Mouse (Mus musculus) embryo, embryonic 11.5 days (tissue): ENCODE measurements around the gene Zfyve1.
A peak's percentile ranks its signal among the peaks of the same experiment; 100 is the strongest.

Experiments
- DNase-seq: peaks from one replicate; pipeline ENCODE4 v3.0.0-alpha.2; 2012; ENCODE audit warnings: low read depth, low spot score

The Zfyve1 gene

GRCm38 (mm10) chr12:83580283-83580682 is 16.7 kb downstream of the Zfyve1 start:
- DNase-seq, result no peak

GRCm38 (mm10) chr12:83578896-83579569 is 18.0 kb downstream of the Zfyve1 start:
- DNase-seq, result no peak

- no peak for DNase-seq
Measured at GRCm38 (mm10) chr12:83578356-83578755, 18.7 kb downstream of the Zfyve1 start.

GRCm38 (mm10) chr12:83577445-83577844 is 19.6 kb downstream of the Zfyve1 start:
- DNase-seq, result no peak

GRCm38 (mm10) chr12:83572717-83573116 is 24.3 kb downstream of the Zfyve1 start:
- DNase-seq, result no peak

GRCm38 (mm10) chr12:83569866-83570265 is 27.2 kb downstream of the Zfyve1 start:
- DNase-seq, result no peak

GRCm38 (mm10) chr12:83562589-83562988 is 34.4 kb downstream of the Zfyve1 start:
- DNase-seq, result no peak

GRCm38 (mm10) chr12:83560189-83560588 is 36.8 kb downstream of the Zfyve1 start:
- DNase-seq, result no peak

- no peak for DNase-seq
Measured at GRCm38 (mm10) chr12:83558496-83558895, 38.5 kb downstream of the Zfyve1 start.

- DNase-seq, result no peak
Measured at GRCm38 (mm10) chr12:83555605-83556004, 41.4 kb downstream of the Zfyve1 start.

GRCm38 (mm10) chr12:83553816-83554215 is 43.2 kb downstream of the Zfyve1 start:
- no peak for DNase-seq

- DNase-seq, result no peak
Measured at GRCm38 (mm10) chr12:83551305-83551704, 45.7 kb downstream of the Zfyve1 start.

- DNase-seq, result no peak
Measured at GRCm38 (mm10) chr12:83544791-83545190, 52.2 kb downstream of the Zfyve1 start.

GRCm38 (mm10) chr12:83543997-83544396 is 53.0 kb downstream of the Zfyve1 start:
- no peak for DNase-seq

GRCm38 (mm10) chr12:83536039-83536438 is 61.0 kb downstream of the Zfyve1 start:
- peak; percentile 20 for DNase-seq

- no peak for DNase-seq
Measured at GRCm38 (mm10) chr12:83535428-83535827, 61.6 kb downstream of the Zfyve1 start.

GRCm38 (mm10) chr12:83534190-83534589 is 62.8 kb downstream of the Zfyve1 start:
- DNase-seq, result no peak

GRCm38 (mm10) chr12:83532966-83533365 is 64.1 kb downstream of the Zfyve1 start:
- DNase-seq, result no peak

GRCm38 (mm10) chr12:83531992-83532391 is 65.0 kb downstream of the Zfyve1 start:
- DNase-seq, result no peak

- no peak for DNase-seq
Measured at GRCm38 (mm10) chr12:83528665-83529064, 68.4 kb downstream of the Zfyve1 start.

- DNase-seq, result no peak
Measured at GRCm38 (mm10) chr12:83527816-83528215, 69.2 kb downstream of the Zfyve1 start.

- no peak for DNase-seq
Measured at GRCm38 (mm10) chr12:83525822-83526544, 71.0 kb downstream of the Zfyve1 start.

GRCm38 (mm10) chr12:83524329-83524728 is 72.7 kb downstream of the Zfyve1 start:
- DNase-seq, result no peak
